Mouse (Mus musculus) right cerebral cortex, postnatal 14 days (tissue): ENCODE results near the gene Hdhd5.

ENCODE experiments used
- DNase-seq: peaks from one replicate; pipeline ENCODE4 v3.0.0; 2022

Hdhd5 gene

GRCm38 (mm10) chr6:120529123-120529522, 2.0 kb downstream of the Hdhd5 start:
- DNase-seq, result no peak

- DNase-seq, result no peak
These were observed 6.3 kb downstream of the Hdhd5 start for GRCm38 (mm10) chr6:120524796-120525195.

GRCm38 (mm10) chr6:120519647-120520046, 11.5 kb downstream of the Hdhd5 start:
- DNase-seq, result no peak

DNA sequence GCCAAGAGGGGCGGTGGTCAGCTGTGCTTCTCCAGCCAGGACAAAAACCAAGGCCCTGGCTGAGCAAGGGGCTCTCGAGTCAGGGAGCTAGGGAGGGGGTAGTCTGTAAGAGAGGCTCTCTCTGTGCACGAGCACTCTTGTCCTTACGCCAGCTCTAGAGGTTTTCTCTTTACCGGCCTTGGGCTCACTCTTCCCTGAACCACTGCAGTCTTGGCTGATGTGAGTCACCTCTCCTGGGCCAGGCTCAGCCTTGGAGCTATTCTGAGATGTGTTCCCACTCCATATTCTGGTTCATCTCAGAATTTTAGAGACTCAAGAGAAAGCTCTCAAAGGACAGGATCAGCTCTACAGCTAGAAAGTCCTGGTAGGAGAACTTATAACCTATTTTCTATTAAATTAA, 13.8 kb downstream of the Hdhd5 start:
- no peak for DNase-seq

DNA sequence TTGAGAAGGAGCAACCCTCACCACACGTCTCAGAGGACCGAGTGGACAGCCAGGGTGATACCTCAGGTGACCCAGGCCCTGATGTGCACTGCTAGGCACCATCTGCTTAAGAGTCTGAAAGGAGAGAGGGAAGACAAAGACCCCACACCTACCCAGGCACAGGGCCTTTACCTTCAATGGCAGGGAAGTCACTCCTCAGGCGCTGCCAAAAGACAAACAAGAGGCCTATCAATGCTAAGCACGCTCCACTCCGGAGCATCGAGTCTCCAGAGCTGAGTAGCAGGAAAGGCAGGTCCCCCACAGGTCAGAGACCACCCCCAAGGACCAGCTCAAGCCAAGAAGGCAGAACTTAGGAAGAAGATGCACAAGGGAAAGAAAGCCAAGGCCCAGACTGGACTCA, 14.2 kb downstream of the Hdhd5 start:
- DNase-seq, result no peak

GRCm38 (mm10) chr6:120516422-120516821, 14.7 kb downstream of the Hdhd5 start:
- no peak for DNase-seq

DNA sequence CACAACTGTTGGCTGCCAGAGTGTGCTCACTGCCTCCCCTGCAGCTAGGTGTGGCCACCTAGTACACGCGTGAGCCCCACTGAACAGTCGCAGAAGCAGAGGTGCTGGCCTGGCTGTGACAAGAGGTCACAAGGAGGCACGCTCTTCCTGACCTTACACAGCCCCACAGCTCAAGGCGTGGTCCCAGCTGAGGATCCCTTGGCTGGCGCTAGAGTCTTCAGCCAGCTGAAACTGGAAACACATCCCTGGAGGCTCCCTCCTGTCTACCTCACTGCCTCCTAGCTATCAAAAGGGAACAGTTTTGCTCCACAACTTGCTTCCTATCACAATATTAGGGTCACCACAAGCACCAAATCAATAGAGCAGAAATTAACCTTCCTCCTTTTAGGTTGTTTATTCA, 19.9 kb downstream of the Hdhd5 start:
- DNase-seq, result no peak

DNA sequence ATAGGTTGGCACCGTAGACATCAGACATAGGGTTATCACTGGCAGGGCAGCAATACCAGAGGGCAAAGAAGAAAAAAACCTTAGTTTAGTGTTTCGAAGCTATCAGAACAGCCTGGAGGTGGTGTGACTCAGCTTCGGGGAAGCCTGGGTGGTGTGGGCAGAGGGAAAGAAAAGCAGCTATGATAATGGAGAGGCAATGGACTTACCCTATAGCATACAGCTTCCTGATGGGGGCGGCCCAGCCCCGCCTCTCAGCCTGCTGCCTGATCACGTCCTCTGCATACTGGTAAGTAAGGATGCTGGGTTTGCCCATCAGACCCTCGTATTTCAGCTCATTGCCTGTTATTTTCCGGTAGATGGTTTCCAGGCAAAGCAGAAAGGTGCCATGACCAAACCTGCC, 20.7 kb downstream of the Hdhd5 start:
- DNase-seq, result peak; percentile 45

- DNase-seq, result no peak
These were observed 21.1 kb downstream of the Hdhd5 start for GRCm38 (mm10) chr6:120509975-120510374.

GRCm38 (mm10) chr6:120508645-120509044, 22.5 kb downstream of the Hdhd5 start:
- DNase-seq, result no peak

DNA sequence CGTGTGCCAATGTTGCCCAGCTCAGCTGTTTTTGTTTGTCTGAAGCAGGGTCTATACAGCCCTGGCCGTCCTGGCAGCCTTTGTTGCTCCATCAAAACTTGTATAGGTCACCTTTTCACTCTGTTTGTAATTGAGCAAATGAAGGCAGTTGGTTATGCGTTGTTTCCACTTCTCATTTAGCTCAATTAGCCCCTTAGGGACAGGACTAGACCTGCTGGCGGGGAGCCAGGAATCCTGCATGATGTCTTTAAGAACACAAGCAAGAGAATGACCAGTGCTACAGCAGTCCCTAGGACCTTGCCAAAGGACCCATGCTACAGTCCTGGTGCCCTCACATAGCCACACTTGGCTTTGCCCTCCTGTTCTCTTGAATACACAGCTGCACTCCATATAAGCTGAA, 25.6 kb downstream of the Hdhd5 start:
- DNase-seq, result peak; percentile 55

DNA sequence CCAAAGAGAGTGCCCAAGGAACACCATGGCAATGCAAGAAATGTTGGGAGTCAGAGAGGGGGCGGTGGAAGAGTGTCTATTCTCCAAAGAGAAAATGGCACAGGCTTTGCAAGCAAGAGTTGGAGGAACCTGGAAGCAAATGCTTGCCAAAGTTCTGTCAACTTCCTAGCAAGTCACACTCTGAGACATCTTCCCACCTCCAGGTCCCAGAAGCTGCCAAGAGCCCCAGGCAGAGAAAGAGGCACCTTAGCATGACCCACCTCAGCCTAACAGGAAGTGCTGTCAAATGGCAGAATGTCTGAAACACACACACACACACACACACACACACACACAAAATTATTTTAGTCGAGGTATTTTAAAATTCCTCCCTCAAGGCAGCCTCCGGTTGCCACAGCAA, 27.1 kb downstream of the Hdhd5 start:
- DNase-seq, result no peak

- DNase-seq, result no peak
These were observed 34.6 kb downstream of the Hdhd5 start for GRCm38 (mm10) chr6:120496544-120496943.

DNA sequence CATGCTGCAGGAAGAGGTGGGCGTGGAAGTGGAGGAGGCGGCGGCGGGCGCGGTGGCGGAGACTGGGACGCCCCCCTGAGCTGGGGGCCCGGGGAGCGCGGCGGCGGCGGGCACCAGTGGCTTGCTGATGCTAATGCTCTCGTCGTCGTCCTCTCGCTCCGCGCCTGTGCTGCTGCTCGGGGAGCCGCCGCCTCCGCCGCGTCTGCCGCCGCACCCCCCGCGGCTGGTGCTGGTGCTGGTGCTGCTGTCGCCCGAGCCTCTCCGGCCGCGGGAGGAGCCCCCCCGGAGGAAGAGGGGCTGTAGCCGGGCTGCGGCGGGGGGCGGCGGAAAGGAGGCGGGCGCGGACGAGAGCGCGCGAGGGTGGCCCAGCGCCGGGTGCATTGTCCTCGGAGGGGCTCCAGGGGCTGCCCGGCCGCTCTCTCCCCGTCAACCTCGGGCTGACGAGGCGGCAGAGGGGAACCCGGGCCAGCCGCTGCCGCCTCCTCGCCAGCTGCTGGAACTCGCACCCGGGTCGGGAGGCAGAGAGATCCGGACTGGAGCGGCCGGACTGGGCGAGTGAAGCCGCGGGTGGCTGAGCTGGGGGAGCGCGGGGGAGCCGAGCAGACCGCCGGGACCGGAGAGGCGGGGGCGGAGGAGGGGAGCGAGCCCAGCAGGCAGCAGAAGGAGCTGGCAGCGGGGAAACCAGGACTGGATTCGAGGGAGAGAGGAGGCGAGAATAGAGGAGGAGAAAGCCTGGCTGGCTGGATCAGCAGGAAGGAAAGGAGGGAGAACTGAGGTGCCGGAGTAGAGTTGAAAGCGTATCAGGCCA, 37.5 kb downstream of the Hdhd5 start, which contains the start of gene Tmem121b:
Gene Tmem121b, minus strand, starts transcription at position 434 of the 808 bp plus-strand sequence.
- peak; percentile 90 for DNase-seq

DNA sequence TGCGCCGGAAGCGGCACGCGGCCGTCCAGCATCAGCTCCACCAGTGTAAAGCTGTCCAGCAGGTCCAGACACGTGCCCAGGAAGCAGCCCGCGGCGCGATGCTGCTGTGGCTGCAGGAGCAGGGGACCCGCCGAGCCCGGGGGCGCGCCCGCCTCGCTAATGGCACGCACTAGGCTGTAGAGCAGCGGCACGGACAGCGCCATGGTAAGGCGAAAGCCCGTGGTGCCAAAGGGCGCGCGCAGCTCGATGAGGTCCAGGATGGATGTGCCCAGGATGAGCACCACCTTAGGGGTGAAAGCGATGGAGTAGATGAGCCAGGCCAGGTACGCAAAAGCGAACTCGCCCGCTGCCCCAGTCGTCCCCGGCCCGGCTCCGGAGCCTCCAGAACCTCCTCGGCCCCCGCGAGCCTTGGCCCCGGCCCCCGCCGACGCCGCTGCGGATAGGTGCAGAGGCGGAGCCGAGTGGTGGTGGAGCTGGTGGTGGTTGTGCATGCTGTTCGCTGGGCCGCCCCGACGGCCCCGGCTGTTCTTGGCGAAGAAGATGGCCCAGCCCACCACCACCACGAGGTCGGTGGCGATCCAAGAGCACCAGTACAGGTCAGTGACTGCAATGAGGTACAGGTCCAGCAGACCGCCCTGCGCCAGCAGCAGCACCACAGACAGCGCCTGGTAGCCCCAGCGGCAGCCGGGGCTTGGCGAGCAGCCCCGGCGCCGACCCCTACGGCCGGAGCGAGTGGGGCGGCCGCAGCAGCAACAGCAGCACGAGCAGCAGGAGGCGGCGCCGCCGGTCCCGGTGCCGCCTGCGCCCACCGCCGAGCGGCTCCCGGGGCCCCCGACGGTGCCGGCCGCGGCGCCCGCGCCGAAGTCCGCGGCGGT, 38.4 kb downstream of the Hdhd5 start:
- peak; percentile 62 for DNase-seq

DNA sequence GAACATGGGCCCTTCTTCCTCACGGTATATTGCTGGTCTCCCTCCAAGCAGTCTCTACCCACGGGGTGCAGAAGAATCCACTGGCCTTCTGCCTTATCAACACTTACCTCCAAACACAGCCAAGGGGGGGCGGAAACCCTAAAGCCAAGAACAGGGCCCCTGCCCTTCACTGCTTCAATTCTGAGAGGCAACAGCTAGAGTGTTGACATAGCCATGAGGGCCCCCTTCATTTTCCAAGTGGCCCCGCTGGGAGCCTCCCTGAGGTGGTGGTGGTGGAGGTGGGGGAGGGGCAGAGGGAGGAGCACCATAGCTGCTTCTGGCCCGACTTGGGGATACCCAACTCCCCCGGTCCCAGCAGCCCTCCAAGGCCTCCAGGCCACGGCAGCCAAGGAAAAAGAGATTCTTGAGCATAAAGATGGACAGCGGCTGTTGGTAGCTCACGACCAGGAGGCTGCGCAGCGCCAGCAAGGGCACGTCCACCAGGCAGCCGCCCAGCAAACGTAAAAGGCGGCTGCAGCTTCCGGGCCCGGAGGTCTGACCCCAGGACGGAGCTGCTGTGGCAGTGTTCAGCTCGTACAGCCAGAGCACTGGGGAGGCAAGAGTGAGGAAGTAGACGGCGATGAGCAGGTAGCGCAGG, 39.1 kb downstream of the Hdhd5 start:
- no peak for DNase-seq

- no peak for DNase-seq
These were observed 40.1 kb downstream of the Hdhd5 start for GRCm38 (mm10) chr6:120491064-120491463.

- no peak for DNase-seq
These were observed 41.7 kb downstream of the Hdhd5 start for GRCm38 (mm10) chr6:120489461-120489860.

- no peak for DNase-seq
These were observed 42.5 kb downstream of the Hdhd5 start for GRCm38 (mm10) chr6:120488647-120489046.

- no peak for DNase-seq
These were observed 45.0 kb downstream of the Hdhd5 start for GRCm38 (mm10) chr6:120486051-120486510.

DNA sequence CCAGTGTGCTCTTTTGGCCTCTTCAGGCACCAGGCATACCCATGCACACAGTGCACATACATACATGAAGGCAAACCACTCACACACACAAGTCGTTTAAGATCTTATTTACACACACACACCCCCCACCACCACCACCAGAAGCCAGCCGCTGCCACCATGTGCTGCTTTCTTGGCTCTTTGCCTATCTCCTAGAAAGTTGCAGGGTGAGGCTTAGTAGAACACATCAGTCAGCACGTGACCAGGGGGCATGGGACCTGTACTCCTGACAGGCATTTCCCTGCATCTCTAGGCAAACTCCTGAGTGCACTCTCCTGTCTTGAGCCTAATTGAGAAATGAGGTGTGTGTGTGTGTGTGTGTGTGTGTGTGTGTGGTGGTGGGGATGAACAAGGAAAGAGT, 46.1 kb downstream of the Hdhd5 start:
- no peak for DNase-seq

- DNase-seq, result peak; percentile 60
These were observed 47.9 kb downstream of the Hdhd5 start for GRCm38 (mm10) chr6:120483211-120483626.

GRCm38 (mm10) chr6:120482756-120483155, 48.4 kb downstream of the Hdhd5 start:
- DNase-seq, result no peak
